Mouse (Mus musculus) c-Kit-positive CD71-positive TER-119-negative erythroid progenitor cells, embryonic 14.5 days (primary cell): ENCODE measurements around the gene Gm11939.
A peak's percentile ranks its signal among the peaks of the same experiment; 100 is the strongest.
"Not testable (repeated sequence)": the region's sequence is repeated elsewhere in the genome, so short reads cannot be mapped to it uniquely, and the experiment has no call there.

Experiments
- DNase-seq: peaks from one replicate; pipeline ENCODE4 v3.0.0-alpha.2; 2013; ENCODE audit warnings: low read depth

Gene Gm11939

DNA sequence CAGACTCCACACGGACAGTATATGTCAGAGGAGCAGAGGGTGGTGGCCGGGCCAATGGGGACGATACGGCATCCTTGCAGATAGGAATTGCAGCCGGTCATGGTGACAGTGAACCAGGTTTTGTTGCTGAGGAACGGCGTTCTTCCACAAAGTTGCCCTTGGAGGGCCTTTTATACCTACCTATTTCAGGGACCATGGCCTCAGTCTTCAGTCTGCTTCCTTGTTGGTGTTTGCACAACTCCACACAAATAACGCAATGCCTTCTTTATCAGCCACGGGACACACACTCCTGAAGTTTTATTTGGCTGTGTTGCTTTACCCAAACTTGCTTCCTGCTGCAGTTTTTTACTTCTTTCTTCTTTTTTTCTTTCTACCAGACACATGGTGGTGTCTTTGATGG, at the start of gene Gm11939:
Gene Gm11939, minus strand, starts transcription at position 101 of the 400 bp plus-strand sequence.
- no peak for DNase-seq

DNA sequence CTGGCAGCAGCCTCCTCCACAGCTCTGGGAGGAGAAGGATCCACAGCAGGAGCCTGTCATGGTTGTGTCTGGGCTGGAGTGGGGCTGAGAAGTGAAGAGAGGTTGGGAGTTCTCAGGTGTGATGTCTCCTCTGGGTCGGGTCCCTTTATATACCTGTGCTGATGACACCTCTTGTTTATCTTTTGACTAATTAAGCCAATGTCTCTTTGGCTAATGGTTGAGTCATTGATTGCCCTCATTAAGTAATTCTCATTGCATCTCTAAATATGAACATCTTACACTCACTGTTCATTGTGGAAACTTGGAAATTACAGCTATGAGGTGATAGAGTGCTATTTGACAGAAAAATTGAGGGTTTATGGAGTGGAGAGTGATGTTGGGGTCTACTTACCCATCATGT, 43.9 kb upstream of the Gm11939 start, which contains the start of gene Gm11938:
Gene Gm11938, minus strand, starts transcription at position 101 of the 400 bp plus-strand sequence.
- DNase-seq = not testable (repeated sequence)

DNA sequence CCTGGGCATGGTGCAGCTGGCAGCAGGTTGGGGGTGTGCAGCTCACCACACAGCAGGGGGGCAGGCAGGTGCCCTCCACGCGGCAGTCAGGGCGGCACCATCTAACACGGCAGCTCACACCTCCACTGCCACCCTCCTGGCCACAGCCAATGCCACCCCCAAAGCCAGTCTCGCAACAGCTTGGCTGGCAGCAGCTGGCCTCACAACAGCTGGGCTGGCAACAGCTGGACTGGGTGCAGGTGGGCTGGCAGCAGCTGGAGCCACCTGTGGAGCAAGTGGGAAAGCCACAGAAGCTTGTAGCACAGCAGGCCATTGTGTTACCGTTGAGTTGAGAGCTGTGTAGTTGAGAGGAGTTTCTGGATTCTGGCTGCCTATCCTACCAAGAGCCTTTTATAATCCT, 38.5 kb upstream of the Gm11939 start, which contains the start of gene Krtap9-3:
Gene Krtap9-3, minus strand, starts transcription at position 364 of the 400 bp plus-strand sequence.
- DNase-seq = not testable (repeated sequence)

DNA sequence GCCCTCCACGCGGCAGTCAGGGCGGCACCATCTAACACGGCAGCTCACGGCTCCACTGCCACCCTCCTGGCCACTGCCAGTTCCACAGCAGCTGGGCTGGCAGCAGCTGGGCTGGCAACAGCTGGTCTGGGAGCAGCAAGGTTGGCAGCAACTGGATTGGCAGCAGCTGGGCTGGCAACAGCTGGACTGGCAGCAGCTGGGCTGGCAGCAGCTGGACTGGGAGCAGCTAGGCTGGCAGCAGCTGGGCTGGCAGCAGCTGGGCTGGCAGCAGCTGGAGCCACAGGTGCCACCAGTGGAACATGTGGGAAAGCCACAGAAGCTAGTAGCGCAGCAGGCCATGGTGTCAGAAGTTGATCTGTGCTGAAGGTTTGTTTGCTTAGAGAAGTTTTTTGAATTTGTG, 31.7 kb upstream of the Gm11939 start, which contains the start of gene Krtap1-3:
Gene Krtap1-3, minus strand, starts transcription at position 359 of the 400 bp plus-strand sequence.
- DNase-seq = no peak

DNA sequence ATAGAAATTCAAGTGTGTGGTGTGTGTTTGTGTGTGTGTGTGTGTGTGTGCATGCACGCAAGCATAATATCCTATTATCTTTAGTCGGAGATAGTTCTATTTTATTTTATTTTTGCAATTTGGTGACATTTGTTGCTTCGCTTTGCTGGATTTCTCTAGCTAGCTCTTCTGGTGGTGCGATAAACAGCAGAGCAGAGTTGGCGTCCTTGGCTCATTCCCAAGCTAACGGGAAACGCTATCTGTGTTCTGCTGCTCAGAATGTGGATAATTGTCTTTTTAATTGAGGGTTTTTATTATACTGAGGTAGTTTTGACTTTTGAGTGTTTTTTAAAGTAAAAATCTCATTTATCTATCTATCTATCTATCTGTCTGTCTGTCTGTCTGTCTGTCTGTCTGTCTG, 25.8 kb upstream of the Gm11939 start:
- no peak for DNase-seq

DNA sequence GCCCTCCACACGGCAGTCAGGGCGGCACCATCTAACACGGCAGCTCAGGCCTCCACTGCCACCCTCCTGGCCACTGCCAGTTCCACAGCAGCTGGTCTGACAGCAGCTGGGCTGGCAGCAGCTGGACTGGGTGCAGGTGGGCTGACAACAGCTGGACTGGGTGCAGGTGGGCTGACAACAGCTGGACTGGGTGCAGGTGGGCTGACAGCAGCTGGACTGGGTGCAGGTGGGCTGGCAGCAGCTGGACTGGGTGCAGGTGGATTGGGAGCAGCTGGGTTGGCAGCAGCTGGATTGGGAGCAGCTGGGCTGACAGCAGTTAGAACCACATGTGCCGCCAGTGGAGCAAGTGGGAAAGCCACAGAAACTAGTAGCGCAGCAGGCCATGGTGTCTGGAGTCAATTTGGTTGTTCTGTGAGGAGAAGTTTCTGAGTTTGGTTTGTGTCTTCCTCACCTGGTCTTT, 24.0 kb upstream of the Gm11939 start, which contains the start of gene Krtap1-4:
Gene Krtap1-4, minus strand, starts transcription at position 410 of the 460 bp plus-strand sequence.
- no peak for DNase-seq

DNA sequence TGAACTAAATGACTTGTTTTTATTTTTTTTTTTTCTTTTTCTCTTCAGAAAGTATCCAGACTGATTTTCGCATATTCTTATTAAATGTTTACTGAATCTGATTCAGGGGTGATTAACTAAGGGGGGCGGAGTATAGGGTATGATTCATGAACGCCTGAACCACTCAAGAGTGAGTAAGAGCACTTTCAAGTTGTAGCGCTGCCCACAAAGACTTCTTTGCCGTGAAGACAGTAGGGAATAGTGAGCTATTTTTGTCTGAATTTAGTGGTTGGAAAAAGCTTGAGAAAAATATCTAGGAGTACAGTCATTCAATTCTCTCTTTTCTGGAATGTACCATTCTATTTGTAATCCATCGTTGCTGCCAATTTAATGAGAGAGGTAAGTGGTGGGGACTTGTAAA, 22.3 kb upstream of the Gm11939 start:
- DNase-seq = no peak

DNA sequence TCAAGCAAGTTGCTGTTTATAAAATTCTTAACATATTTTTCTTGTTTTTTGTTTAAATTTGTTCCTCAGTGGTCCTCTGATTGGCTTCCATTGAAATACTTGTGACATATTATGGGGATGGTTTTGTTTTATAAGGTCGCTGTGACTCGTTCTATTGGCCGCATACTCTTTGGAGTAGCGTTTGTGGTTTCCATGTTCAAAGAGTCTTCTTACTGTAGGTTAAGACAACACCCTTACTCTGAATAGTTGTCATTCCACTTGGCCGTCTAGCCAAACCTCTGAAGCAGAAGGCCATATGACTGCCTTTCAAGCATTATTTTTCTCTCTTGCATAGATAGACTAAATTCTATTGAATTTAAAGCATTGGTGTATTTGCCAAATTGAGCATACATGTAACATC, 21.8 kb upstream of the Gm11939 start:
- DNase-seq = no peak

DNA sequence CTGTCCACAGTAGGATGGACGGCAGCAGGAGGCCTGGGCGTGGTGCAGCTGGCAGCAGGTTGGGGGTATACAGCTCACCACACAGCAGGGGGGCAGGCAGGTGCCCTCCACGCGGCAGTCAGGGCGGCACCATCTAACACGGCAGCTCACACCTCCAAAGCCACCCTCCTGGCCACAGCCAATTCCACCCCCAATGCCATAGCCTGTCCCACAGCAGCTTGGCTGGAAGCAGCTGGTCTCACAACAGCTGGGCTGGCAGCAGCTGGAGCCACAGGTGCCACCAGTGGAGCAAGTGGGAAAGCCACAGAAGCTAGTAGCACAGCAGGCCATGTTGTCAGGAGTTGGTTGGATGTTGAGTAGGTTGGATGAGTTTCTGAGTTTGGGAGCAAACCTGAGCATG, 21.4 kb upstream of the Gm11939 start, which contains the start of gene Krtap1-5:
Gene Krtap1-5, minus strand, starts transcription at position 381 of the 400 bp plus-strand sequence.
- no peak for DNase-seq

DNA sequence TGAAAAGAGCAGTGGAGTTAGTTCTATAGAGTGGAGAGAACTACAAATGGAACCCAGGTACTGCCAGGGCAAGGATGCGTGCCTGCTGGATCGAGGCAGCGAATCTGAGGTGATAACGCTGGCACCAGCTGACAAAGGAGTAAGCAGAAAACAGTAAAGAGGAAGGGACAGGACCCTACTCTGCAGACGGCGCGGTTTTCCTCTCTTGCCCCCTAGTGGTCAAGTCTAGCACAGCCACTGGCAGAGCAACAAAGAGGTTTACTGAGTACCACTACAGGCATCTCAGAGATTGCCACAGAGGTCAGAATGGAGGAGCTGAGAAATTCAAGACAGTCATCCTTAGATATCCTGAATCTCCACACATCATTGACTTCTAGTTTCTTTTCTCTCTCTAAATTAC, 14.8 kb upstream of the Gm11939 start:
- peak; percentile 4 for DNase-seq

DNA sequence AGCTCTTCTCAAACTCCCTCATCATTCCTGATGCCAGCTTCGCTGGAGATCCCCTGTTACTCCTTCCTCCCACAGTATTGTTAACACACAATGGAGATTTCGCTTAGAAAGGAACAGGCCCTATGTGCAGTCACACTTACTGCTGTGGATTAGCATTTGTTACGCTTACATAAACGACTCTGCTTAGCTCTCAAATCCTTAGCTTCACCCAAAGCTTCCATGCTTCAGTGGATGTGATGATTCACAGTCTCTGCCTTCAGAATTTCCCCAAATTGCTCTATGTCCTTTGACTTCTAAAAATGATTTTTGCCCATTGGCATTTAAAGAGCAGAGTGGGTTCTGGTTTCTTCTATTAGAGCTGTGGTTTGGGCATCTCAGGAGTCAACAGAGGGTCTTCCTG, 13.9 kb upstream of the Gm11939 start:
- DNase-seq = no peak

DNA sequence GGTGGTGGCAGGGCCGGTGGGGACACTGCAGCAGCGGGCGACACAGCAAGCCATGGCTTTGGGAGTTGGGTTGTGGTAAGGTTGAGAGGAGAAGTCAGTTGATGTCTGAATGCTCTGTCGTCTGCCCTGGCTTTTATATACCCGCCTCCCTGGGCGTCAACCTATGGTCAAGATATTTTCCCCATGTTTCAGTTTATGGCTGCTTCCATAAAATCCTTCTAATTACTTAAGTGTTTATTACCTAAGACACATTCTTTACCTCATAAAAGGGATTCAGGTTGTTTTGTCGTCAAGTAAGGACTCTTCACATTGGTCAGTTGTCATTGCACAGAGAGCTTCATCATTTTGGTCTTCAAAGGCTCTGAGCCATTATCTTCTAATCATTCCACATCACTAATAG, 7.3 kb upstream of the Gm11939 start, which contains the start of gene Krtap3-1:
Gene Krtap3-1, minus strand, starts transcription at position 101 of the 400 bp plus-strand sequence.
- no peak for DNase-seq

DNA sequence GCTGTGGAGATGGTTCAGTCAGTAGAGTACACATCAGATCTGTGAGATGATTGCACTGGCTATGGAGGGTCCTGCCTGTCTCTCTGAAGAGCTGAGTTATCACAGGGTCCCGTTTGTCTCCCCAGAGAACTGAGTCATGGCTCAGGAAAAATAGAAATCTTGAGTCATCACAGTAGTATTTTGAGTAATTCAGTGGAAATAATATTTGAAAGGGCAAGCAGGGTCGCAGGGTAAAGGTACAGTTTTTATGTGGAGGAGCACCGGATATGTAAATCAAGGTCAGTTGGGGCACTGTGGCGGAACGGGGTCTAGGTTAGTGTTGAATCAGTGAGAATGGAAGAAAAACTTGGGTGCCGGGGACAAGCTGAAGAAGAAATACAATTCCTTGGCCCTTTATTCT, 3.3 kb upstream of the Gm11939 start:
- DNase-seq = no peak

DNA sequence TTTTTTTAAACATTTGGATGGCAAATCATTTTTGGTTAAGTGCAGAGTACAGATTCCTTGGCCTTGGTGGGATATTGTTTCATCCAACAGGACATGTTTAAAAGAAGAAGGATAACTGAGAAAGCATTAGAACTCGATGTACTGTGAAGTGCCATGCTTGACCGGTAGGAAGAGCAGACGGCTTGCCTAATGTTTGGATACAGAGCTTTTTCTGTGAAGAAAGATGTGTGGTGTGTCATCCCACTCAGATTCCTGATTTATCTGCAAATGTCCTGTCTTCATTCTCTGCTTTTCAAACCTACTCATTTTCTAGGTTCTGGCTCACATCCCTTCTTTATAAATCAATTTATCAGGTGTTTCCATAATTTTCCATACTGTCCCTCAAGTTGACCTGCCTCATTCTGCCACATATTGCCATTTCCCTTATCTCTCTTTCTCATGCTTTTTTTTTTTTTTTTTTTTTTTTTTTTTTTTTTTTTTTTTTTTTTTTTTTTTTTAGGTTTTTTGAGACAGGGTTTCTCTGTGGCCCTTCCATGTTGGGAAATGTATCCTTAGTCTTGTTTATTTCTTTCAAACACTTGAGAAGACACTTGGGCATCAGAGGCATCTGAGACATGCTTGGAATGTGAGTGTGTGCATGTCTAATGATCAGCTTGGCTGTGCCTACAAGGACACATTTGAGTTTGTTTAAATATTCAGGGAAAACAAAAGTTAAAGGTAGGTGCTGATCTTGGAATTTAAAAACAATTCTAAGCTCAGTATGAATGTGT, 1.1 kb downstream of the Gm11939 start:
- no peak for DNase-seq

DNA sequence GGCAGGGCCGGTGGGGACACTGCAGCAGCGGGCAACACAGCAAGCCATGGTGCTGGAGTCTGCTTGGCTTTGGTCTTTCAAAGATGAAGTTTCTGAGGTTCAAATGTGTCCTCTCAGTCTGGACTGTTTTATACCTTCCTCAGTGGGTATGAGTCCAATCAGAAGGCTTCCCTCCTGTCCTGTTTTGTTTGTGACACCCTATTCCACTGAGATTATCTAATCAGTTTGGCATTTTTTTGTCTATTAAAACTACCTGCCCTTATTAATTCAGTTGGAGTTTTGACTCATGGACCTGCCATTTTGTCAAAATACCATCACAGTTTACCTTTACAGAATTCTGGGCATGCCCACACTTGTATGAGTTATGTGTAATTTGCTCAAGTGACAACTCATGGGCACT, 2.5 kb downstream of the Gm11939 start, which contains the start of gene Krtap3-2:
Gene Krtap3-2, minus strand, starts transcription at position 101 of the 400 bp plus-strand sequence.
- DNase-seq = no peak

DNA sequence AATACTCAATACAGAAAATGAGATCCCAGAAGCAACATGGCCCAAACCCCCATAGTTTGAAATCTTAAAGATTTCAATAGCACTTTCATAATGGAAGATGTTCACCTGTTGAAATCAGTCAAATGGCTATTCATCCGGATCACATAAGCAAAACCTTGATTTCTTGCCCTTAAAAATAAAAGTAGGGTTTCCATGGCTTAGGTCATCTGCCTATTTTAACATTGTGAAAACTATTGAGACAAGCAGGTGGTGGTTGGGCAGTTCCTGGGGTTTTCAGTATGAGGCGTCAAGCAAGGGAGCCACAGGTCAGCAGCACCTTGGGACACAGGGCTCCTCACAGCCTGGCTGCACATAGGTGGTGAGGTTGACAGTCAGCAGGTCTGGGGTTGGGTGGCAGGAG, 3.1 kb downstream of the Gm11939 start:
- no peak for DNase-seq

DNA sequence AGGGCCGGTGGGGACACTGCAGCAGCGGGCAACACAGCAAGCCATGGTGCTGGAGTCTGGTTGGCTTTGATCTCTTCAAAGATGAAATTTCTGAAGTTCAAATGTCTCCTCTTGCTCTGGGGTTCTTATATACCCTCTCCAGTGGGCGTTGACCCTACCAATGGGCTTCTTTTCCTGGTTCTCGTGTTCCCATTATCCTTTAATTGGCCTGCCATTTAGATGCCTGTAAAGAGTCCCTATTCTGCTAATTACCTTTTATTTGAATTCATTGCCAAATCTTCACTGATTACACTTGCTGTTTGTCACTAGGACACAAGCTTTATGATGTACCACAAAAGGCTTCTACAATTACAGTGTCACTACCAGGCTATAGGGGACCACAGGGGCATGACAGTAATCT, 8.5 kb downstream of the Gm11939 start, which contains the start of gene Krtap3-3:
Gene Krtap3-3, minus strand, starts transcription at position 101 of the 400 bp plus-strand sequence.
- DNase-seq = no peak

DNA sequence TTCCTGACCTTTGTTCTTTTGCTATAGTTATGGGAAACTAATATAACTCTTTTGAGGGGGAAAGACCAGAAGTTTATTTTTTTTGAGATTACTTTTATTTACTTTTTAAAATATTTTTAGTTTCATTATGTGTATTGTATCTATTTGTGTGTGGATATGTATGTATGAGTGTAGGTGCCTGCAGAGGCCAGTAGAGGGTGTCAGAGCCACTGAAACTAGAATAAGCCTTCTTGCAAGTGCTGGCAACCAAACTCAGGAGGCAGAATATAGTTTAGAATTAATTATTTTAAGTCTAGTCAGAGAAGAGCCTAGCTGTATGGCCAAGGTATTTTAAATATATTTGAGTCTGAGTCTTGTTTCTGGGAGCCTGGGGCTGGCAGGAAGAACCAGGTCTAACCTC, 11.4 kb downstream of the Gm11939 start:
- no peak for DNase-seq

DNA sequence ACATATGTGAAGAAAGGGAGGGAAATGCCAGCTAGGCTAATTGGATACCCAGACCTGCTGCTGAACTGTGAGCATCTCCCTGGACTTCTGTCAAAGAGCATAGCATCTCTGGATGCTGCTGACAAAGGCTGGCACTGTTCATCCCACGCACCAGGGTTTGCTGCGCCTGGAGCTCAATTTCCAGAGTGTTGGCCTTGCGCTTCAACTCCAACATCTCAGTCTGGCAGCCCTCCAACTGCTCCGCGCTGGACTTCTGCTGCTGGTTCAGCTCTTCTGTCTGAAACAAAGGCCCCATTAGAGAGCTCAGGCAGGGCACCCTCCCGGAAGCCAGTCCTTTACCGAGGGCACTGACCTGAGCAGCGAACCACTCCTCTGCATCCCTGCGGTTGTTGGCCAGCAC, 19.5 kb downstream of the Gm11939 start:
- no peak for DNase-seq

DNA sequence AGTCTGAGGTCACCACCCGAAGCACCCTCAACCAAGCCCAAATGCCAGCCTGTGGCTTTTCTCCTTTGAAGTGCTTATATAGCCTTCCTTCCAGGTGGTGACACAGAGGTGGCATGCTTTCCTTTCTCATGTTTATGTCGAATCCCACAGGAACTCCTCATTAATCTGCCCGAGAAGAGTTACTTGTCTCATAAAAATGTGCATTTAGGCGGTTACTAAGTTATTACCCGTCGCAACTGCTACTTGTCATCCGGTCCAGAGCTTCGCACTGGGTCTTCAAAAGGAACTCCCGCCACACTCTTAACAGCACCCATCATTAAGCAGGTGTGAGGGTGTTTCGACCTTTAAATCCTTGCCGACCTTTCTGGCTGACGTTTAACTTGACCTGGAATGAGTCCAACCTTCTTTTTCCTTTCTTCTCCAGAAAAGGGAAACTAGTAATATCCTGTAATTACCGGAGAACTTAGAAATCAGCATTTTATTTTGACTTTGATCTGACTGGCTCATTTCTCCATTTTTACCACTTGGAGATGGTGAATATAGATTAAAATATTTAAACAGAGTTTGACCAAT, 37.9 kb downstream of the Gm11939 start, which contains the start of gene Krt39:
Gene Krt39, minus strand, starts transcription at position 51 of the 573 bp plus-strand sequence.
- no peak for DNase-seq

DNA sequence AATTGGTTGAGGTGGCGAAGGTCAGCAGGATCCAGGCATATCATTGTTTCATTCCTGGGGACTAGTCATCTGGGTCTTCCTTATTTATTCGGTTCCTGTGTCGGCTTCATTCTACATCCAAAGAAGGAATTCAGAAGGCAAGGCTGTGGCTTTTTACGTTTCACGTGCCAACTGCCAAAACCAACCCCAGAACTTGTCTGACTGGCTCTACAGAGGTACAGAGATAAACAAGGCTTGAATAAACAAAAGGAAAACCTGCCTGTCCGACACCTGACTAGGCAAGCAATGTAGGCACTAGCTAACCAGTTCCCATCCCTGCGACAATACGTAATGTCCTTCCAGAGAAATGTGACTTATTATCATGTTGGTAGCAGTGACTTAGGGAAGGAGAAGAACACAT, 45.2 kb downstream of the Gm11939 start:
- DNase-seq = no peak
